Mouse (Mus musculus) kidney, embryonic 15.5 days (tissue): ENCODE results near the gene Arsj. TPM values are rescaled to one million over a fixed set of nuclear protein-coding genes. Genes with fewer than 3 reads are reported as not detected.

Source experiments
- ATAC-seq: fragments of 200-750 bp; cut with Nextera tagmentation; replicated peaks from 2 replicates; pipeline ENCODE4 v1.8.0; 2017; ENCODE audit warnings: moderate TSS enrichment; ENCODE audit not compliant: low FRiP score
- H3K27ac ChIP-seq: fragments of 300-500 bp; sonication (generic); 2 replicates; pipeline ENCODE4 v1.5.1; 2015; ENCODE audit warnings: mild to moderate bottlenecking, inconsistent platforms
- H3K27me3 ChIP-seq: fragments of 300-500 bp; sonication (generic); 2 replicates; pipeline ENCODE4 v1.6.1; 2015; ENCODE audit warnings: inconsistent platforms
- H3K36me3 ChIP-seq: fragments of 300-500 bp; sonication (generic); 2 replicates; pipeline ENCODE4 v1.6.1; 2015; ENCODE audit warnings: inconsistent platforms
- H3K4me1 ChIP-seq: fragments of 300-500 bp; sonication (generic); 2 replicates; pipeline ENCODE4 v1.6.1; 2015; ENCODE audit warnings: inconsistent platforms
- H3K4me2 ChIP-seq: fragments of 300-500 bp; sonication (generic); 2 replicates; pipeline ENCODE4 v1.6.1; 2015; ENCODE audit warnings: moderate library complexity, mild to moderate bottlenecking, inconsistent platforms
- H3K4me3 ChIP-seq: fragments of 300-500 bp; sonication (generic); replicated peaks from 2 replicates; pipeline ENCODE4 v1.5.1; 2015; ENCODE audit warnings: mild to moderate bottlenecking, inconsistent platforms
- H3K9ac ChIP-seq: fragments of 300-500 bp; sonication (generic); 2 replicates; pipeline ENCODE4 v1.6.1; 2015; ENCODE audit warnings: mild to moderate bottlenecking, inconsistent platforms
- H3K9me3 ChIP-seq: fragments of 300-500 bp; sonication (generic); replicated peaks from 2 replicates; pipeline ENCODE4 v1.6.1; 2016; ENCODE audit warnings: inconsistent platforms
- WGBS: fragments of 180-500 bp; shearing (Covaris S2); methylation state at CpG from one replicate; pipeline ENCODE4 v1.1.7; 2015; ENCODE audit warnings: mixed read lengths; 5-methylcytosine and 5-hydroxymethylcytosine counted together
- polyA plus RNA-seq: library from polyadenylated mRNA; unstranded; fragments of >200 nt; fragmentation: Nextera tagmentation; extraction: Ambion mirVana; gene quantifications from 2 replicates; pipeline ENCODE4 v1.2.1, GENCODE M21; 2015

Arsj gene
- 1.4 and 2.1 TPM in 2 replicates for polyA plus RNA-seq

- peak; percentile 85 for ATAC-seq
- H3K4me3 ChIP-seq = peak within 1 kb of the TSS; percentile 50
- H3K4me2 ChIP-seq = peak within 1 kb of the TSS; percentile 87
- H3K27me3 ChIP-seq = peaks cover 7% of the 10 kb centered on the region; the same call in 1 of the 2 replicates
- WGBS = 11% methylated on average over 41 of the region's 41 CpGs
- H3K27ac ChIP-seq = peak within 1 kb of the TSS; percentile 39; the same call in 1 of the 2 replicates
- no peaks in the 10 kb centered on the region for H3K9me3 ChIP-seq
- H3K36me3 ChIP-seq = no peaks in the 10 kb centered on the region
- H3K4me1 ChIP-seq = peaks cover 11% of the 10 kb centered on the region
- H3K9ac ChIP-seq = peak within 1 kb of the TSS; percentile 44; the same call in 1 of the 2 replicates
Observed at GRCm38 (mm10) chr3:126363568-126364505, at the start of gene Arsj. Arsj (plus strand) TSS chr3:126363684.

DNA sequence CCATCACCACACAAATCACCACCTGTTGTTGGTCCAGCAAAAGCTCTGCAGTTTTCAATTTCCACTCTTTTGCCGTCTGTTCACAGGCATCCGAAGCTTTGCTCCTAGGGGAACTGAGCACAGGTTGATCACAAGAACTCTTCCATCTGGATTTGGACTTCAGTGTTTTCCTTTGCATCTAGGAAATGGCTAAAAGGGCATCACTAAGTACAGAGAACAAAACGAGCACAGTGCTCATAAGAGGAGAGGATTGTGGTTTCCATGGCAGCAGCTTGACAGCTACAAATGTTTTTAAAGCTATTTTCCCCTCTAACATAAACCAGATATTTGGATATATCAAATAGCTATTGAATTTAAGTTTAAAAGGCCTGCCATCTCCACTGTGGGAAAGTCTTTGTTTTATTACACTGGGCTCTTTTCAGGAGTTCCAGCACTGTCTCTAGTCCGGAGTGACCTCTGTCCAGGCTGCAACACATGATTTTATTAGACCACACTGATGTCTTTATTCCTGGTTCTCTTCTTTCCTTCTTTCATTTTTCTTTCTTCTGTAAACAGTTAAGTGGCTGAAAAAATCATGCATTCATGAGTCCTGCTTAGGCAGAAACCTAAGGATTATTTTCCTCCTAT, 38.5 kb upstream of the Arsj start:
- Histone ChIP-seq H3K27me3 (no peaks in the 10 kb centered on the region), H3K27ac (no peak overlapping the region), H3K36me3 (no peaks in the 10 kb centered on the region), H3K9ac (no peak overlapping the region), H3K4me2 (no peak overlapping the region), H3K4me3 (no peak overlapping the region), H3K4me1 (no peaks in the 10 kb centered on the region), H3K9me3 (no peaks in the 10 kb centered on the region)
- 52% methylated on average over 4 of the region's 4 CpGs for WGBS
- ATAC-seq = no peak

- Histone ChIP-seq H3K36me3 (no peaks in the 10 kb centered on the region), H3K9ac (no peak overlapping the region), H3K9me3 (no peaks in the 10 kb centered on the region), H3K4me2 (no peak overlapping the region), H3K27me3 (no peaks in the 10 kb centered on the region), H3K27ac (no peak overlapping the region), H3K4me1 (no peaks in the 10 kb centered on the region), H3K4me3 (no peak overlapping the region)
- ATAC-seq = no peak
- WGBS = 59% methylated on average over 4 of the region's 4 CpGs
Observed at GRCm38 (mm10) chr3:126325891-126326627, 37.4 kb upstream of the Arsj start.

DNA sequence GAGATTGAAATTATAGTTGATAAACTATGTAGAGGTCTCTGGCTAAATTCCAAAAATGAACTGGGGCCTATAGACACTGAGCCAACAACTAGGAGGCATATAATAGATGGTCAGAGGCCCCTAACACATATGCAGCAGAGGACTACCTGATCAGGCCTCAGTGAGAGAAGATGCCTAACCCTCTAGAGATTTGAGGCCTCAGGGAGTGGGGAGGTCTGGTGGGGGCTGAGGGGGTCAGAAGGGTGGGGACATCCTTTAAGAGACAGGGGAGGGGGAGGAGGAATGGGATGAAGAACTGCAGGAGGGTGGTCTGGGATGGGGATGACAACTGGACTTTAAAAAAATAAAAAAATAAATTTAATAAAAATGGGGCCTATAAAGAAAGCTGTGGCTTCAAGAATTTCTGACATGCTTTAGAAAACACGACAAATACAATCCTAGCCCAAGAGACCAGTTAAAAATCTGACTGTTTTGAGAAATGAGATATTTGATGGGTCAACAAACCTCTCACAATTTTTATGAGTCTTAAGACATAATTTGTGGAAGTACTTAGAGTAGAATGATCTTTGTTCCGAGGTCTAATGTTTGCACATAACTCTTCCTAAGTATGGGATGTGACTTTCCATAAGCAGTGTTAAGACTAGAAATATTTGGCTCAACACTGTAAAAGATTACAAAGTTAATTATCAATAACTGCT, 36.7 kb upstream of the Arsj start:
- no peaks in the 10 kb centered on the region for H3K36me3 ChIP-seq
- no peaks in the 10 kb centered on the region for H3K27me3 ChIP-seq
- H3K4me1 ChIP-seq = no peaks in the 10 kb centered on the region
- WGBS = 36% methylated on average over 2 of the region's 2 CpGs
- no peak overlapping the region for H3K9ac ChIP-seq
- 0 out of 2 replicates have a peak overlapping the region, but pooled peaks have one; percentile 41 for H3K27ac ChIP-seq
- no peaks in the 10 kb centered on the region for H3K9me3 ChIP-seq
- no peak overlapping the region for H3K4me3 ChIP-seq
- ATAC-seq = peak; percentile 64
- H3K4me2 ChIP-seq = no peak overlapping the region

DNA sequence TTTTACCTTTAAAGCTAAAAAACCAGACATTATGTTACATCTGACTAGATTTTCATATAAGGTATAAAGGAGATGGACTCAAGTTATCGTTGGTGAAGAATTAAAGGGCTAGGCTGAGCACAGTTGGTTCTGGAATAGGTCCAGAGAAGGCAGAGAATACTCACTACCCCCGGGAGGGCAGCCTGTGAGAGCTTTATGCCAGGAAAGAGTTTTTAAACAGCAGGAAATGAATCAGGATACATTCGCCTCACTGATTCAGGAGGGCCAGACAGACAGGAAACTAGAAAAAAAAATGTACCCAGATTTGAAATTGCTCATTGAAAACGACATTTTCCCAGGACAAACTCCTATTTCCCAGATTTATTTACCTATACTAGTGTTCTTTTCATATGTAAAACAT, 28.2 kb upstream of the Arsj start:
- Histone ChIP-seq H3K27ac (no peak overlapping the region), H3K27me3 (no peaks in the 10 kb centered on the region), H3K4me3 (no peak overlapping the region), H3K9me3 (no peaks in the 10 kb centered on the region), H3K9ac (no peak overlapping the region), H3K36me3 (no peaks in the 10 kb centered on the region), H3K4me1 (no peaks in the 10 kb centered on the region), H3K4me2 (no peak overlapping the region)
- no peak for ATAC-seq
- 55% methylated on average over 4 of the region's 4 CpGs for WGBS

GRCm38 (mm10) chr3:126344745-126345144, 18.7 kb upstream of the Arsj start:
- Histone ChIP-seq H3K27me3 (no peaks in the 10 kb centered on the region), H3K4me2 (no peak overlapping the region), H3K9me3 (no peaks in the 10 kb centered on the region), H3K4me3 (no peak overlapping the region), H3K4me1 (no peaks in the 10 kb centered on the region), H3K9ac (no peak overlapping the region), H3K27ac (no peak overlapping the region), H3K36me3 (no peaks in the 10 kb centered on the region)
- no peak for ATAC-seq
- 93% methylated on average over 1 of the region's 1 CpGs for WGBS

GRCm38 (mm10) chr3:126359760-126360159, 3.7 kb upstream of the Arsj start:
- Histone ChIP-seq H3K4me3 (no peak overlapping the region), H3K9ac (no peak overlapping the region), H3K4me2 (no peak overlapping the region), H3K27ac (no peak overlapping the region), H3K36me3 (no peaks in the 10 kb centered on the region), H3K27me3 (peaks cover 6% of the 10 kb centered on the region; the same call in 1 of the 2 replicates), H3K9me3 (no peaks in the 10 kb centered on the region), H3K4me1 (peaks cover 11% of the 10 kb centered on the region)
- ATAC-seq = no peak
- WGBS = 16% methylated on average over 1 of the region's 1 CpGs

GRCm38 (mm10) chr3:126362392-126362791, 1.1 kb upstream of the Arsj start:
- Histone ChIP-seq H3K4me3 (no peak overlapping the region), H3K27ac (no peak overlapping the region), H3K9me3 (no peaks in the 10 kb centered on the region), H3K9ac (no peak overlapping the region), H3K4me2 (no peak overlapping the region), H3K4me1 (peaks cover 11% of the 10 kb centered on the region), H3K36me3 (no peaks in the 10 kb centered on the region), H3K27me3 (peaks cover 7% of the 10 kb centered on the region; the same call in 1 of the 2 replicates)
- WGBS = 82% methylated on average over 2 of the region's 2 CpGs
- ATAC-seq = no peak

DNA sequence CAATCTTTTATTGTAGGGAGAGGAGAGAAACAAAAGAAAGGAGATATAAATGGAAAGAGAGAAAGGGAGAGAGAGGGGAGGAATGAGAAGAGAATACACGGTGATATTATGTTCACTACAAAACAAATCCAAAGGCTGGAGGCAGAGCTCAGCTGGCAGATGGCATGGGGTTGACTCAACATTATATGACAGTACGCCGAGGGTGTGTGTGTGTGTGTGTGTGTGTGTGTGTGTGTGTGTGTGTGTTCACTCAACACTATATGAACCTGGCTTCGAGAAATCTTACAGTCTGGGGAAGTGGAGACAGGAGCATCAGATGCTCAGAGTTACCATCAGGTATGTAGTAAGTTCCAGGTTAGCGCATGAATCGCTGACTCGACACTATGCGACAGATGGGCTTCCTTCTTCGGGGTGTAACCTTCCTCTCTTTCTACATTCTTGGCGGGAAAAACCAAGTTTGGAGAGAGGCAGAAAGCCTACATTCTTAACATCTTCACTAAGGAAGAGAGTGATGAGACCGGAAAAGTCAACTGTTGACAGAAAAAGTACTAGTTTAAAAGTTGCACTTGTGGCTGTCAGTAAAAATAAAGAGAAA, 456 bp upstream of the Arsj start:
- 90% methylated on average over 11 of the region's 11 CpGs for WGBS
- Histone ChIP-seq H3K27me3 (peaks cover 7% of the 10 kb centered on the region; the same call in 1 of the 2 replicates), H3K9me3 (no peaks in the 10 kb centered on the region), H3K4me3 (peak overlapping the region; percentile 50), H3K4me1 (peaks cover 11% of the 10 kb centered on the region), H3K36me3 (no peaks in the 10 kb centered on the region), H3K9ac (no peak overlapping the region), H3K4me2 (peak overlapping the region; percentile 87), H3K27ac (no peak overlapping the region)
- no peak for ATAC-seq

DNA sequence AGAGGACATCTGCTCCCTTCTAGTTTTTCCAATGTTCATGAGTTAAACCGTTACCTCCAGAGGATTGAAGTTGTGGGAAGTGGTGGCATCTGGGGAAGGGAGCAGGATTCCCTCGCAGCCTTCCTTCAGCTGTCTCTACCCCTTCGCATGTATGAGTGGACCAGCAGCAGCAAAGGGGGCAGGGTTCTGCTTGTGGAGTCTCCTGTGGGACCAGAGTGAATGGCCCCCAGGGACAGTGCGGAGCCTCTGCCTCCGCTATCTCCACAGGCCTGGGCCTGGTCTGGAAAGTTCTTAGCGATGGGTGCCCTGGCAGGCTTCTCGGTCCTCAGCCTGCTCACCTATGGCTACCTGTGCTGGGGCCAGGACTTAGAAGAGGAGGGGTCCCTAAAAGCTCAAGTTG, 1.1 kb downstream of the Arsj start:
- ATAC-seq = no peak
- WGBS = 84% methylated on average over 7 of the region's 7 CpGs
- Histone ChIP-seq H3K27me3 (peaks cover 7% of the 10 kb centered on the region; the same call in 1 of the 2 replicates), H3K27ac (peak overlapping the region; percentile 39; the same call in 1 of the 2 replicates), H3K4me3 (peak overlapping the region; percentile 50), H3K9ac (no peak overlapping the region), H3K9me3 (no peaks in the 10 kb centered on the region), H3K36me3 (no peaks in the 10 kb centered on the region), H3K4me2 (peak overlapping the region; percentile 87), H3K4me1 (peaks cover 11% of the 10 kb centered on the region)

DNA sequence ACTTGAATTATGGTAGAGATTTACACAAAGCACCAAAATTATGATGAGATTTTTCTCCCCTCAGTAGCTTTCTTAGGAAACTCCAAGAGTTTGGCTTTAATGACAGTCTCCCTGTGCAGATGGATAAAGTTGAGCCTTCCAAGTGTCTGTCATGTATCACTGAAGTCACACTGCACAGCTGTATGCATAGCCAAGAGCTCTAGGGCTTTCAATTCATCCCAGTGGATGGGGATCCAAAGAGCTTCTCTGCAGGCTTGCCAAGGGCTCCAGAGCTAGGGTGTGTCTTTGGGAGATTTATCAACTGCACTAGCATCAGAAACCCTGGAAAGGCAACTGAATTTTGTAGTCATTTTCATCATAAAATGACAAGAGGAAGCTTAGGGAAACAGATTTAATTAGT, 7.1 kb downstream of the Arsj start:
- Histone ChIP-seq H3K27ac (no peak overlapping the region), H3K9me3 (no peaks in the 10 kb centered on the region), H3K4me2 (no peak overlapping the region), H3K4me1 (0 out of 2 replicates have a peak, but pooled peaks cover 4% of the 10 kb centered on the region), H3K27me3 (no peaks in the 10 kb centered on the region), H3K9ac (no peak overlapping the region), H3K4me3 (no peak overlapping the region), H3K36me3 (no peaks in the 10 kb centered on the region)
- no peak for ATAC-seq
